Mouse (Mus musculus) embryo, embryonic 10.5 days (tissue): Measurements from ENCODE around the gene Cd2bp2.
"Not testable (repeated sequence)": the region's sequence is repeated elsewhere in the genome, so short reads cannot be mapped to it uniquely, and the experiment has no call there.

Experiments
- DNase-seq: peaks from one replicate; pipeline ENCODE4 v3.0.0-alpha.2; 2015; ENCODE audit warnings: low spot score

Cd2bp2 gene

GRCm38 (mm10) chr7:127190672-127191071 lies 5.2 kb downstream of the Cd2bp2 start:
- no peak for DNase-seq

GRCm38 (mm10) chr7:127188305-127189276 lies 7.3 kb downstream of the Cd2bp2 start:
- DNase-seq: no peak

- DNase-seq: no peak
Observed at GRCm38 (mm10) chr7:127187351-127187750, 8.5 kb downstream of the Cd2bp2 start.

- peak; percentile 66 for DNase-seq
Observed at GRCm38 (mm10) chr7:127185601-127186000, 10.2 kb downstream of the Cd2bp2 start.

GRCm38 (mm10) chr7:127184720-127185119 lies 11.1 kb downstream of the Cd2bp2 start:
- no peak for DNase-seq

- DNase-seq: no peak
Observed at GRCm38 (mm10) chr7:127183828-127184227, 12.0 kb downstream of the Cd2bp2 start.

GRCm38 (mm10) chr7:127183345-127183744 lies 12.5 kb downstream of the Cd2bp2 start:
- DNase-seq: no peak

- DNase-seq: not testable (repeated sequence)
Observed at GRCm38 (mm10) chr7:127181724-127182123, 14.1 kb downstream of the Cd2bp2 start.

GRCm38 (mm10) chr7:127180783-127181182 lies 15.1 kb downstream of the Cd2bp2 start:
- DNase-seq: no peak

GRCm38 (mm10) chr7:127176937-127177336 lies 18.9 kb downstream of the Cd2bp2 start:
- no peak for DNase-seq

- DNase-seq: no peak
Observed at GRCm38 (mm10) chr7:127166501-127166900, 29.3 kb downstream of the Cd2bp2 start.

- no peak for DNase-seq
Observed at GRCm38 (mm10) chr7:127165607-127166493, 30.0 kb downstream of the Cd2bp2 start.

- DNase-seq: no peak
Observed at GRCm38 (mm10) chr7:127164002-127164401, 31.8 kb downstream of the Cd2bp2 start.

- DNase-seq: no peak
Observed at GRCm38 (mm10) chr7:127162546-127162945, 33.3 kb downstream of the Cd2bp2 start.

- no peak for DNase-seq
Observed at GRCm38 (mm10) chr7:127157548-127157947, 38.3 kb downstream of the Cd2bp2 start.

- DNase-seq: no peak
Observed at GRCm38 (mm10) chr7:127153477-127153876, 42.4 kb downstream of the Cd2bp2 start.

- no peak for DNase-seq
Observed at GRCm38 (mm10) chr7:127152464-127152863, 43.4 kb downstream of the Cd2bp2 start.

GRCm38 (mm10) chr7:127147901-127148300 lies 47.9 kb downstream of the Cd2bp2 start:
- DNase-seq: no peak

- no peak for DNase-seq
Observed at GRCm38 (mm10) chr7:127146267-127146603, 49.6 kb downstream of the Cd2bp2 start.

GRCm38 (mm10) chr7:127145387-127146266 lies 50.2 kb downstream of the Cd2bp2 start:
- peak; percentile 59 for DNase-seq

- no peak for DNase-seq
Observed at GRCm38 (mm10) chr7:127144412-127144811, 51.4 kb downstream of the Cd2bp2 start.

- no peak for DNase-seq
Observed at GRCm38 (mm10) chr7:127142666-127143065, 53.2 kb downstream of the Cd2bp2 start.
